Mouse (Mus musculus) lung, adult 18-20 months (tissue): ENCODE data around the gene C1qtnf1.
A peak's percentile ranks its signal among the peaks of the same experiment; 100 is the strongest.

Experiments
- DNase-seq, 2 experiments: peaks; one replicate each; pipeline ENCODE4 v3.0.0; 2022; ENCODE audit warnings: mixed read lengths in 2 of 2

C1qtnf1 gene

GRCm38 (mm10) chr11:118476396-118477373, 48.7 kb downstream of the C1qtnf1 start, which contains the start of gene Engase:
Gene Engase (plus strand): TSS chr11:118476829.
- DNase-seq, result peak; percentile 97 to 98

GRCm38 (mm10) chr11:118479776-118480175, 51.8 kb downstream of the C1qtnf1 start:
- no peak for DNase-seq

- no peak for DNase-seq
Measured at GRCm38 (mm10) chr11:118481231-118481630, 53.2 kb downstream of the C1qtnf1 start.

GRCm38 (mm10) chr11:118481751-118482150, 53.7 kb downstream of the C1qtnf1 start:
- DNase-seq, result no peak

- DNase-seq, result no peak
Measured at GRCm38 (mm10) chr11:118484169-118484568, 56.2 kb downstream of the C1qtnf1 start.

GRCm38 (mm10) chr11:118485338-118485737, 57.3 kb downstream of the C1qtnf1 start:
- DNase-seq, result peak in 1 of 2 experiments; percentile 20

GRCm38 (mm10) chr11:118485780-118486179, 57.8 kb downstream of the C1qtnf1 start:
- DNase-seq, result peak in 1 of 2 experiments; percentile 30

- no peak for DNase-seq
Measured at GRCm38 (mm10) chr11:118486281-118486680, 58.3 kb downstream of the C1qtnf1 start.

GRCm38 (mm10) chr11:118486881-118487772, 59.1 kb downstream of the C1qtnf1 start:
- DNase-seq, result no peak

- DNase-seq, result peak in 1 of 2 experiments; percentile 29
Measured at GRCm38 (mm10) chr11:118488191-118488906, 60.3 kb downstream of the C1qtnf1 start.

- no peak for DNase-seq
Measured at GRCm38 (mm10) chr11:118488907-118489270, 60.9 kb downstream of the C1qtnf1 start.

GRCm38 (mm10) chr11:118490566-118491218, 62.7 kb downstream of the C1qtnf1 start:
- DNase-seq, result peak; percentile 62 to 70

- no peak for DNase-seq
Measured at GRCm38 (mm10) chr11:118491230-118491629, 63.2 kb downstream of the C1qtnf1 start.

- peak in 1 of 2 experiments; percentile 33 for DNase-seq
Measured at GRCm38 (mm10) chr11:118493458-118493857, 65.5 kb downstream of the C1qtnf1 start.

GRCm38 (mm10) chr11:118494001-118494737, 66.2 kb downstream of the C1qtnf1 start:
- no peak for DNase-seq

GRCm38 (mm10) chr11:118495065-118495464, 67.1 kb downstream of the C1qtnf1 start:
- no peak for DNase-seq

- DNase-seq, result no peak
Measured at GRCm38 (mm10) chr11:118496066-118496689, 68.2 kb downstream of the C1qtnf1 start.
